ENCODE assay signal across 12 mouse cellular contexts in the genomic region with DNA sequence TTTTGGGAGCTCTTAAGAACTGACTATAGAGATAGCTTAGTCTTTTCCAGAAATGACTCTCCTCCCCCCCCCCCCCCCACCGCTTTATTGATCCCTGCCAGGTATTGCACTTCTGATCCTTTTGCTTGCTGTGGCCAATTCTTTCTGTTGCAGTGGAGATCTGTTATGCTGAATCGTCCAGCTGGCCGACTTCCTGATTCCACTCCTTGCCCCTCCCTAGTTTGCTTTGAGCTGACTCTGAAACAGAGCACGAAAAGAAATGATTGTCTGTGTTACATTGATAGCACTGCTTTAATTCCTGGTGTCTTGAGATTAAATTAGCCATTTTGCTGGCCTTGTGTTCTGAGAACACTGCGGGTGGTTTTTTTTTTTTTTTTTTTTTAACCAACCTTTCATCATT.
A peak's percentile ranks its signal among the peaks of the same experiment; 100 is the strongest.
DNase-seq lines count a peak whose midpoint lies in the region; ATAC-seq lines count a peak whose summit lies in the region.
"Had no signal": no experiment of that assay in that cellular context is flagged by ENCODE, and none has a peak within 500 bp of the region (broad histone marks: within the 10 kb centered on the region; RNA-seq: fewer than 3 reads in every experiment).

No protein-coding gene starts in this region.

- no peak overlapping the region for H3K27ac ChIP-seq in embryonic facial prominence, embryonic 14.5 days (replicated peaks; ENCODE audit: low read depth, low read length)
- no peak overlapping the region for H3K27ac ChIP-seq in embryonic facial prominence, embryonic 10.5 days (replicated peaks)
- H3K27ac ChIP-seq in midbrain, embryonic 12.5 days (replicated peaks), result no peak overlapping the region
- no peak overlapping the region for H3K27ac ChIP-seq in midbrain, embryonic 11.5 days (ENCODE audit: low read depth, low read length)
- H3K27ac ChIP-seq: liver, embryonic 15.5 days had no signal

- no peaks in the 10 kb centered on the region for H3K36me3 ChIP-seq in embryonic facial prominence, embryonic 14.5 days (ENCODE audit: control insufficient read depth, insufficient read depth, low read length)
- H3K36me3 ChIP-seq in embryonic facial prominence, embryonic 10.5 days (replicated peaks), result no peaks in the 10 kb centered on the region
- no peaks in the 10 kb centered on the region for H3K36me3 ChIP-seq in midbrain, embryonic 12.5 days
- no peaks in the 10 kb centered on the region for H3K36me3 ChIP-seq in midbrain, embryonic 11.5 days (ENCODE audit: control insufficient read depth, insufficient read depth, low read length)
- H3K36me3 ChIP-seq: liver, embryonic 15.5 days had no signal

- no peak for ATAC-seq in embryonic facial prominence, embryonic 14.5 days (ENCODE audit: low read depth)
- ATAC-seq in midbrain, embryonic 12.5 days (ENCODE audit: low FRiP score, low read depth), result 0 out of 2 replicates have a peak, but pooled peaks have one; percentile 30
- ATAC-seq in midbrain, embryonic 11.5 days (ENCODE audit: low FRiP score), result no peak
- ATAC-seq in monocyte, adult 5-6 weeks (replicated peaks; ENCODE audit: insufficient number of reproducible peaks, low FRiP score, low TSS enrichment, poor library complexity, severe bottlenecking), result no peak
- ATAC-seq: hindbrain, embryonic 16.5 days had no signal

- no peak overlapping the region for H3K9ac ChIP-seq in embryonic facial prominence, embryonic 14.5 days (ENCODE audit: low read depth, low read length)
- no peak overlapping the region for H3K9ac ChIP-seq in midbrain, embryonic 12.5 days (replicated peaks)
- no peak overlapping the region for H3K9ac ChIP-seq in midbrain, embryonic 11.5 days (ENCODE audit: low read length)
- H3K9ac ChIP-seq: liver, embryonic 15.5 days had no signal

- no peaks in the 10 kb centered on the region for H3K4me1 ChIP-seq in embryonic facial prominence, embryonic 14.5 days (ENCODE audit: control insufficient read depth, insufficient read depth, low read length)
- H3K4me1 ChIP-seq in embryonic facial prominence, embryonic 10.5 days, result no peaks in the 10 kb centered on the region
- H3K4me1 ChIP-seq in midbrain, embryonic 12.5 days, result no peaks in the 10 kb centered on the region
- H3K4me1 ChIP-seq in midbrain, embryonic 11.5 days (ENCODE audit: control insufficient read depth, insufficient read depth, low read length), result no peaks in the 10 kb centered on the region
- H3K4me1 ChIP-seq: liver, embryonic 15.5 days had no signal

- 53% methylated on average over 5 of the region's 5 CpGs for WGBS in embryonic facial prominence, embryonic 14.5 days
- WGBS in embryonic facial prominence, embryonic 10.5 days, result 55% methylated on average over 5 of the region's 5 CpGs
- WGBS in midbrain, embryonic 12.5 days, result 62% methylated on average over 4 of the region's 5 CpGs
- WGBS in midbrain, embryonic 11.5 days, result 80% methylated on average over 4 of the region's 5 CpGs

- peak; percentile 13 for DNase-seq in embryonic facial prominence, embryonic 14.5 days (ENCODE audit: low spot score)
- DNase-seq in embryonic facial prominence, embryonic 10.5 days (ENCODE audit: low spot score), result no peak
- no peak for DNase-seq in midbrain, embryonic 11.5 days (ENCODE audit: low spot score, missing footprints)
- DNase-seq in cerebellum, postnatal 10 days, result peak; percentile 66 to 73
- DNase-seq in lung, postnatal 14 days, result peak; percentile 2
- DNase-seq in right cerebral cortex, postnatal 14 days, result no peak
- DNase-seq: adrenal gland, postnatal 14 days; thymus, adult 2 months had no signal

- H3K4me3 ChIP-seq in embryonic facial prominence, embryonic 14.5 days (ENCODE audit: low read depth, low read length), result no peak overlapping the region
- H3K4me3 ChIP-seq in embryonic facial prominence, embryonic 10.5 days, result no peak overlapping the region
- H3K4me3 ChIP-seq in midbrain, embryonic 12.5 days, result no peak overlapping the region
- no peak overlapping the region for H3K4me3 ChIP-seq in midbrain, embryonic 11.5 days (ENCODE audit: low read depth, low read length)
- H3K4me3 ChIP-seq: liver, embryonic 15.5 days had no signal

- no peak overlapping the region for H3K4me2 ChIP-seq in embryonic facial prominence, embryonic 14.5 days (ENCODE audit: low read depth, low read length)
- no peak overlapping the region for H3K4me2 ChIP-seq in midbrain, embryonic 12.5 days (replicated peaks)
- no peak overlapping the region for H3K4me2 ChIP-seq in midbrain, embryonic 11.5 days
- H3K4me2 ChIP-seq: liver, embryonic 15.5 days had no signal

- H3K9me3 ChIP-seq in embryonic facial prominence, embryonic 14.5 days (ENCODE audit: control insufficient read depth, low read length), result no peaks in the 10 kb centered on the region
- H3K9me3 ChIP-seq in embryonic facial prominence, embryonic 10.5 days, result no peaks in the 10 kb centered on the region
- no peaks in the 10 kb centered on the region for H3K9me3 ChIP-seq in midbrain, embryonic 12.5 days
- no peaks in the 10 kb centered on the region for H3K9me3 ChIP-seq in midbrain, embryonic 11.5 days (ENCODE audit: control insufficient read depth, low read length)
- H3K9me3 ChIP-seq: liver, embryonic 15.5 days had no signal

- H3K27me3 ChIP-seq in embryonic facial prominence, embryonic 14.5 days (replicated peaks; ENCODE audit: control insufficient read depth, insufficient read depth, low read length), result no peaks in the 10 kb centered on the region
- H3K27me3 ChIP-seq in embryonic facial prominence, embryonic 10.5 days (replicated peaks; ENCODE audit: low read depth, poor library complexity, severe bottlenecking), result peaks cover 17% of the 10 kb centered on the region
- H3K27me3 ChIP-seq in midbrain, embryonic 12.5 days, result no peaks in the 10 kb centered on the region
- H3K27me3 ChIP-seq in midbrain, embryonic 11.5 days (ENCODE audit: control insufficient read depth, insufficient read depth, low read length), result no peaks in the 10 kb centered on the region
- H3K27me3 ChIP-seq: liver, embryonic 15.5 days had no signal

Comparison
In these comparisons a context has a peak if more than half of its experiments do, and no peak if none do; other contexts are left out.
1. DNase-seq: peak in embryonic facial prominence, embryonic 14.5 days (single experiment), cerebellum, postnatal 10 days (2 of 2) and lung, postnatal 14 days (single experiment); none in embryonic facial prominence, embryonic 10.5 days (single experiment), midbrain, embryonic 11.5 days (single experiment) and right cerebral cortex, postnatal 14 days (single experiment).